Mouse (Mus musculus): ENCODE data around the gene Baz2a.

GRCm38 (mm10) chr10:128091564-128092505 is at the start of gene Baz2a:
- TF ChIP-seq POLR2A (IDR thresholded peaks at IDR 0.05; ENCODE audit: borderline replicate concordance, insufficient read depth, low read length) (peak; percentile 48; the same call in 1 of the 2 replicates), CTCF (IDR thresholded peaks at IDR 0.05; ENCODE audit: borderline replicate concordance, insufficient read depth, low read depth, low read length) (no peak)

All from cerebellum, adult 2 months (tissue).